Mouse (Mus musculus): ENCODE results near the gene Irf2bp1. TPM values are rescaled to one million over a fixed set of nuclear protein-coding genes. Genes with fewer than 3 reads are reported as not detected.
A peak's percentile ranks its signal among the peaks of the same experiment; 100 is the strongest.

Irf2bp1 gene
- total and polyA plus RNA-seq, 2 experiments from 2014 or later, result 22.4 to 128 TPM

GRCm38 (mm10) chr7:19046286-19047069, 42.6 kb downstream of the Irf2bp1 start:
- WGBS, result 84% methylated on average over 11 of the region's 11 CpGs
- no peak overlapping the region for H3K4me2 ChIP-seq (ENCODE audit: low read depth, low read length)
- H3K4me3 ChIP-seq (ENCODE audit: low read length), result no peak overlapping the region
- H3K27ac ChIP-seq, result no peak overlapping the region
- H3K36me3 ChIP-seq (ENCODE audit: insufficient read depth, low read length), result peaks cover 78% of the 10 kb centered on the region
- peak; percentile 44 for ATAC-seq
- DNase-seq (ENCODE audit: low spot score), result peak; percentile 61
- 0 out of 2 replicates have a peak, but pooled peaks have one; percentile 8 for TF ChIP-seq CTCF (IDR thresholded peaks at IDR 0.05; ENCODE audit: low read depth)
- H3K9ac ChIP-seq (replicated peaks; ENCODE audit: low read length), result no peak overlapping the region
- no peaks in the 10 kb centered on the region for H3K27me3 ChIP-seq (ENCODE audit: insufficient read depth, low read length)
- no peaks in the 10 kb centered on the region for H3K9me3 ChIP-seq (ENCODE audit: low read length)
- no peaks in the 10 kb centered on the region for H3K4me1 ChIP-seq (ENCODE audit: insufficient read depth, low read length)

GRCm38 (mm10) chr7:19048006-19048527, 44.2 kb downstream of the Irf2bp1 start:
- Histone ChIP-seq H3K27me3 (ENCODE audit: insufficient read depth, low read length) (no peaks in the 10 kb centered on the region), H3K9me3 (ENCODE audit: low read length) (no peaks in the 10 kb centered on the region), H3K4me3 (ENCODE audit: low read length) (no peak overlapping the region), H3K36me3 (ENCODE audit: insufficient read depth, low read length) (peaks cover 66% of the 10 kb centered on the region), H3K4me1 (ENCODE audit: insufficient read depth, low read length) (no peaks in the 10 kb centered on the region), H3K27ac (no peak overlapping the region), H3K9ac (replicated peaks; ENCODE audit: low read length) (no peak overlapping the region), H3K4me2 (ENCODE audit: low read depth, low read length) (no peak overlapping the region)
- no peak for ATAC-seq
- no peak for DNase-seq (ENCODE audit: low spot score)
- no peak for TF ChIP-seq CTCF (IDR thresholded peaks at IDR 0.05; ENCODE audit: low read depth)
- WGBS, result 91% methylated on average over 14 of the region's 14 CpGs

- H3K9ac ChIP-seq (replicated peaks; ENCODE audit: low read length), result no peak overlapping the region
- TF ChIP-seq CTCF (IDR thresholded peaks at IDR 0.05; ENCODE audit: low read depth), result no peak
- H3K27me3 ChIP-seq (ENCODE audit: insufficient read depth, low read length), result no peaks in the 10 kb centered on the region
- no peak for ATAC-seq
- no peak overlapping the region for H3K4me3 ChIP-seq (ENCODE audit: low read length)
- DNase-seq (ENCODE audit: low spot score), result no peak
- no peak overlapping the region for H3K4me2 ChIP-seq (ENCODE audit: low read depth, low read length)
- H3K9me3 ChIP-seq (ENCODE audit: low read length), result no peaks in the 10 kb centered on the region
- 89% methylated on average over 5 of the region's 5 CpGs for WGBS
- no peaks in the 10 kb centered on the region for H3K4me1 ChIP-seq (ENCODE audit: insufficient read depth, low read length)
- peaks cover 55% of the 10 kb centered on the region for H3K36me3 ChIP-seq (ENCODE audit: insufficient read depth, low read length)
- H3K27ac ChIP-seq, result no peak overlapping the region
Observed at GRCm38 (mm10) chr7:19049252-19049651, 45.4 kb downstream of the Irf2bp1 start.

GRCm38 (mm10) chr7:19050172-19050571, 46.3 kb downstream of the Irf2bp1 start:
- no peaks in the 10 kb centered on the region for H3K4me1 ChIP-seq (ENCODE audit: insufficient read depth, low read length)
- no peak for TF ChIP-seq CTCF (IDR thresholded peaks at IDR 0.05; ENCODE audit: low read depth)
- H3K27ac ChIP-seq, result no peak overlapping the region
- H3K4me2 ChIP-seq (ENCODE audit: low read depth, low read length), result no peak overlapping the region
- WGBS, result 66% methylated on average over 8 of the region's 8 CpGs
- no peak overlapping the region for H3K9ac ChIP-seq (replicated peaks; ENCODE audit: low read length)
- H3K9me3 ChIP-seq (ENCODE audit: low read length), result no peaks in the 10 kb centered on the region
- no peak overlapping the region for H3K4me3 ChIP-seq (ENCODE audit: low read length)
- DNase-seq (ENCODE audit: low spot score), result no peak
- ATAC-seq, result no peak
- peaks cover 47% of the 10 kb centered on the region for H3K36me3 ChIP-seq (ENCODE audit: insufficient read depth, low read length)
- H3K27me3 ChIP-seq (ENCODE audit: insufficient read depth, low read length), result no peaks in the 10 kb centered on the region

- Histone ChIP-seq H3K9ac (replicated peaks; ENCODE audit: low read length) (no peak overlapping the region), H3K4me2 (ENCODE audit: low read depth, low read length) (no peak overlapping the region), H3K27me3 (ENCODE audit: insufficient read depth, low read length) (no peaks in the 10 kb centered on the region), H3K4me1 (ENCODE audit: insufficient read depth, low read length) (no peaks in the 10 kb centered on the region), H3K36me3 (ENCODE audit: insufficient read depth, low read length) (peaks cover 40% of the 10 kb centered on the region), H3K4me3 (ENCODE audit: low read length) (no peak overlapping the region), H3K27ac (no peak overlapping the region), H3K9me3 (ENCODE audit: low read length) (no peaks in the 10 kb centered on the region)
- no peak for ATAC-seq
- no peak for TF ChIP-seq CTCF (IDR thresholded peaks at IDR 0.05; ENCODE audit: low read depth)
- 72% methylated on average over 4 of the region's 4 CpGs for WGBS
- DNase-seq (ENCODE audit: low spot score), result no peak
Observed at GRCm38 (mm10) chr7:19051161-19051560, 47.3 kb downstream of the Irf2bp1 start.

- DNase-seq (ENCODE audit: low spot score), result no peak
- no peak overlapping the region for H3K27ac ChIP-seq
- no peaks in the 10 kb centered on the region for H3K4me1 ChIP-seq (ENCODE audit: insufficient read depth, low read length)
- no peak for ATAC-seq
- no peaks in the 10 kb centered on the region for H3K27me3 ChIP-seq (ENCODE audit: insufficient read depth, low read length)
- H3K4me3 ChIP-seq (ENCODE audit: low read length), result no peak overlapping the region
- H3K36me3 ChIP-seq (ENCODE audit: insufficient read depth, low read length), result peaks cover 35% of the 10 kb centered on the region
- TF ChIP-seq CTCF (IDR thresholded peaks at IDR 0.05; ENCODE audit: low read depth), result no peak
- no peaks in the 10 kb centered on the region for H3K9me3 ChIP-seq (ENCODE audit: low read length)
- 85% methylated on average over 15 of the region's 15 CpGs for WGBS
- no peak overlapping the region for H3K4me2 ChIP-seq (ENCODE audit: low read depth, low read length)
- H3K9ac ChIP-seq (replicated peaks; ENCODE audit: low read length), result no peak overlapping the region
Observed at GRCm38 (mm10) chr7:19052345-19053135, 48.7 kb downstream of the Irf2bp1 start.
